Mouse (Mus musculus) urinary bladder, adult 18-20 months (tissue): Measurements from ENCODE around the gene Erich3.
"Not testable (repeated sequence)": the region's sequence is repeated elsewhere in the genome, so short reads cannot be mapped to it uniquely, and the experiment has no call there.

Experiments
- DNase-seq, 2 experiments: peaks; one replicate each; pipeline ENCODE4 v3.0.0; 2022; ENCODE audit warnings: low spot score in 2 of 2, mixed read lengths in 2 of 2

Erich3 gene

GRCm38 (mm10) chr3:154663545-154663944 lies at the start of gene Erich3:
TSS of gene Erich3 (plus strand) at chr3:154663859.
- no peak for DNase-seq

- no peak for DNase-seq
Observed at GRCm38 (mm10) chr3:154614771-154615170, 48.9 kb upstream of the Erich3 start.

- no peak for DNase-seq
Observed at GRCm38 (mm10) chr3:154615304-154615703, 48.4 kb upstream of the Erich3 start.

GRCm38 (mm10) chr3:154616106-154616505 lies 47.6 kb upstream of the Erich3 start:
- DNase-seq = no peak

GRCm38 (mm10) chr3:154628284-154628683 lies 35.4 kb upstream of the Erich3 start:
- DNase-seq = no peak

- DNase-seq = not testable (repeated sequence)
Observed at GRCm38 (mm10) chr3:154631281-154631680, 32.4 kb upstream of the Erich3 start.

- no peak for DNase-seq
Observed at GRCm38 (mm10) chr3:154633091-154633490, 30.6 kb upstream of the Erich3 start.

GRCm38 (mm10) chr3:154646638-154647442 lies 16.8 kb upstream of the Erich3 start:
- no peak for DNase-seq

GRCm38 (mm10) chr3:154647443-154647780 lies 16.2 kb upstream of the Erich3 start:
- no peak for DNase-seq

- DNase-seq = no peak
Observed at GRCm38 (mm10) chr3:154649411-154650285, 14.0 kb upstream of the Erich3 start.

GRCm38 (mm10) chr3:154651192-154651821 lies 12.4 kb upstream of the Erich3 start:
- DNase-seq = no peak

- no peak for DNase-seq
Observed at GRCm38 (mm10) chr3:154652581-154653420, 10.9 kb upstream of the Erich3 start.

GRCm38 (mm10) chr3:154653454-154653853 lies 10.2 kb upstream of the Erich3 start:
- DNase-seq = no peak

- no peak for DNase-seq
Observed at GRCm38 (mm10) chr3:154654284-154654683, 9.4 kb upstream of the Erich3 start.

- no peak for DNase-seq
Observed at GRCm38 (mm10) chr3:154654901-154655300, 8.8 kb upstream of the Erich3 start.

GRCm38 (mm10) chr3:154655711-154656110 lies 7.9 kb upstream of the Erich3 start:
- no peak for DNase-seq

- no peak for DNase-seq
Observed at GRCm38 (mm10) chr3:154663976-154664581, 420 bp downstream of the Erich3 start.

- DNase-seq = no peak
Observed at GRCm38 (mm10) chr3:154664636-154665035, 977 bp downstream of the Erich3 start.

GRCm38 (mm10) chr3:154668485-154668884 lies 4.8 kb downstream of the Erich3 start:
- DNase-seq = no peak

- no peak for DNase-seq
Observed at GRCm38 (mm10) chr3:154670584-154670983, 6.9 kb downstream of the Erich3 start.

GRCm38 (mm10) chr3:154671013-154671412 lies 7.4 kb downstream of the Erich3 start:
- DNase-seq = no peak
